Mouse (Mus musculus) liver, embryonic 16.5 days (tissue): Measurements from ENCODE around the gene Fbxo8. TPM values are rescaled to one million over a fixed set of nuclear protein-coding genes. Genes with fewer than 3 reads are reported as not detected.
A peak's percentile ranks its signal among the peaks of the same experiment; 100 is the strongest.

Experiments used
- ATAC-seq: fragments of 200-750 bp; cut with Nextera tagmentation; 2 replicates; pipeline ENCODE4 v1.8.0; 2017; ENCODE audit warnings: low read depth, mild to moderate bottlenecking, moderate number of reproducible peaks, moderate library complexity
- H3K27ac ChIP-seq: fragments of 300-500 bp; sonication (generic); 2 replicates; pipeline ENCODE4 v1.5.1; 2014; ENCODE audit warnings: mild to moderate bottlenecking, low read length
- H3K27me3 ChIP-seq: fragments of 300-500 bp; sonication (generic); 2 replicates; pipeline ENCODE4 v1.6.1; 2014; ENCODE audit warnings: low read depth, low read length, mixed read lengths; ENCODE audit not compliant: control insufficient read depth, insufficient read depth
- H3K36me3 ChIP-seq: fragments of 300-500 bp; sonication (generic); 2 replicates; pipeline ENCODE4 v1.6.1; 2014; ENCODE audit warnings: mild to moderate bottlenecking; ENCODE audit not compliant: control insufficient read depth, insufficient read depth
- H3K4me1 ChIP-seq: fragments of 300-500 bp; sonication (generic); 2 replicates; pipeline ENCODE4 v1.6.1; 2014; ENCODE audit warnings: low read depth, low read length, mixed read lengths; ENCODE audit not compliant: control insufficient read depth
- H3K4me2 ChIP-seq: fragments of 300-500 bp; sonication (generic); 2 replicates; pipeline ENCODE4 v1.6.1; 2014; ENCODE audit warnings: low read depth, low read length, mixed read lengths
- H3K4me3 ChIP-seq: fragments of 300-500 bp; sonication (generic); 2 replicates; pipeline ENCODE4 v1.5.1; 2014; ENCODE audit warnings: low read depth, mild to moderate bottlenecking, low read length
- H3K9ac ChIP-seq: fragments of 300-500 bp; sonication (generic); 2 replicates; pipeline ENCODE4 v1.6.1; 2014; ENCODE audit warnings: low read depth, low read length
- H3K9me3 ChIP-seq: fragments of 300-500 bp; sonication (generic); replicated peaks from 2 replicates; pipeline ENCODE4 v1.6.1; 2016; ENCODE audit warnings: low read length; ENCODE audit not compliant: control insufficient read depth
- WGBS: fragments of 180-500 bp; shearing (Covaris S2); extraction: QIAGEN DNeasy Blood & Tissue Kit; methylation state at CpG from one replicate; pipeline ENCODE4 v1.1.7; 2014; ENCODE audit not compliant: insufficient replicate concordance; 5-methylcytosine and 5-hydroxymethylcytosine counted together
- polyA plus RNA-seq: library from polyadenylated mRNA; unstranded; fragments of >200 nt; fragmentation: Nextera tagmentation; extraction: Ambion mirVana; gene quantifications from 2 replicates; pipeline ENCODE4 v1.2.1, GENCODE M21; 2015

The Fbxo8 gene
- polyA plus RNA-seq, result 35.4 and 36.7 TPM in 2 replicates

- peak within 1 kb of the TSS; percentile 86 for H3K9ac ChIP-seq
- peak within 1 kb of the TSS; percentile 70 for H3K4me3 ChIP-seq
- WGBS, result under 1% methylated on average over 53 of the region's 53 CpGs
- no peaks in the 10 kb centered on the region for H3K27me3 ChIP-seq
- peak; percentile 77 for ATAC-seq
- H3K4me2 ChIP-seq, result peak within 1 kb of the TSS; percentile 81
- H3K27ac ChIP-seq, result peak within 1 kb of the TSS; percentile 84
- H3K9me3 ChIP-seq, result no peaks in the 10 kb centered on the region
- H3K4me1 ChIP-seq, result peaks cover 9% of the 10 kb centered on the region
- no peaks in the 10 kb centered on the region; the same call in 1 of the 2 replicates for H3K36me3 ChIP-seq
Observed at GRCm38 (mm10) chr8:56550558-56551360, at the start of gene Fbxo8, which contains the start of gene Cep44. Gene Fbxo8 (plus strand): TSS chr8:56551090. Gene Cep44 (minus strand): TSS chr8:56551047.

- H3K36me3 ChIP-seq, result no peaks in the 10 kb centered on the region
- no peaks in the 10 kb centered on the region for H3K27me3 ChIP-seq
- no peak overlapping the region for H3K4me3 ChIP-seq
- ATAC-seq, result no peak
- no peaks in the 10 kb centered on the region for H3K4me1 ChIP-seq
- no peak overlapping the region for H3K9ac ChIP-seq
- no peak overlapping the region for H3K4me2 ChIP-seq
- H3K27ac ChIP-seq, result no peak overlapping the region
- H3K9me3 ChIP-seq, result no peaks in the 10 kb centered on the region
Observed at GRCm38 (mm10) chr8:56501911-56502310, 49.0 kb upstream of the Fbxo8 start.

DNA sequence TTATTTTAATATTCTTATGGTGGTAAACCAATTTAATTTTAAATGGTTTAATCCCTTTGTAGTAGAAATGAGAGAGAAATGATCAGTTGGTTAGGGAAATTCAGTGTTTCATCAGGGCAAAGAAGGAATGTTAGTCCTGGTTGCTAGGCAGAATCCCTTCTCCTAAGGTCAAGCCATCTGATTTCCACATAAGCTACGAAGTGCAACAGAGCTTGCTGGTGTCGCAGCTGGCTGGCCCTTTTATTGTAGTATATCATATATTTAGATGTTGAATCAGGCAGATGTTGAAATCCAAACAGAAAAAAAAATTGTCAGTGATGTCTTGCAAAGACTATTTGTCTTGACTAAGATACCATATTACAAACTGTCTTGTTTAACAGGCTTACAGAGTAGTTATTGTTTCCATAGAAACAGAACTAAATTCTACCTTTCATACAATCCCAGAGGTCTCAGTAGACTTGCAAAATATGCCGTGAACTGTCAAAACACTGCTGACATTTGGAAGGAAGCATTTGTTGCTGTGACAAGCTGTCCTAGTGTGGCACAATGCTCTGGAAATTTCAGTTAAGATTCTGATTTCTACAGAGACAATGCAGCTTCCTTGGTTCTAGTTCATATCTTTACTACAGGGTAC lies 42.5 kb upstream of the Fbxo8 start:
- no peak overlapping the region for H3K9ac ChIP-seq
- H3K36me3 ChIP-seq, result no peaks in the 10 kb centered on the region
- no peaks in the 10 kb centered on the region for H3K4me1 ChIP-seq
- no peak overlapping the region for H3K27ac ChIP-seq
- ATAC-seq, result no peak
- H3K4me3 ChIP-seq, result no peak overlapping the region
- no peaks in the 10 kb centered on the region for H3K27me3 ChIP-seq
- 58% methylated on average over 3 of the region's 3 CpGs for WGBS
- H3K9me3 ChIP-seq, result no peaks in the 10 kb centered on the region
- H3K4me2 ChIP-seq, result no peak overlapping the region

- no peak overlapping the region for H3K27ac ChIP-seq
- WGBS, result 45% methylated on average over 4 of the region's 4 CpGs
- ATAC-seq, result no peak
Observed at GRCm38 (mm10) chr8:56508952-56509479, 41.9 kb upstream of the Fbxo8 start.

DNA sequence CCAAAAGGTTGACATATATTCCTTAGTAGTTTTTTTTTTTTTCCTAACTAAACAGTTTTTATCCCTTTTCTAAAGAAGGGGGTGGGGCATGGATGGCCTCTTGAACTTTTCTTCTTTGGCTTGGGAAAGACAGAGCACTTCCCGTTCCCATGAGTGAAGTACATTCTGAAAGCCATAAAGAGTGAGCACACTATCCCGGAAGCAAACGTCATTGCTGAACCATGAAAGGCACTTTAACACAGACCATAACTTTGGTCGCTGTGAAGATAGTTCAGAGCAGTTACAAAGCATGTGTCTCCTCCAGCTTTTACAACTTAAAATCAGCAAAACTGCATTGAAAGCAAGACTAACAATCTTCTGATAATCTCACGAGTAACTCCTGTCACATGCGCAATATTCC lies 32.0 kb upstream of the Fbxo8 start:
- H3K9ac ChIP-seq, result no peak overlapping the region
- no peak overlapping the region for H3K4me2 ChIP-seq
- H3K4me1 ChIP-seq, result no peaks in the 10 kb centered on the region
- no peak for ATAC-seq
- no peak overlapping the region for H3K4me3 ChIP-seq
- H3K27ac ChIP-seq, result no peak overlapping the region
- no peaks in the 10 kb centered on the region for H3K9me3 ChIP-seq
- WGBS, result 59% methylated on average over 6 of the region's 6 CpGs
- no peaks in the 10 kb centered on the region for H3K27me3 ChIP-seq
- no peaks in the 10 kb centered on the region for H3K36me3 ChIP-seq

More at GRCm38 (mm10) chr8:56508952-56509479, 41.9 kb upstream of the Fbxo8 start:
- no peak overlapping the region for H3K9ac ChIP-seq
- no peaks in the 10 kb centered on the region for H3K9me3 ChIP-seq
- H3K27me3 ChIP-seq, result no peaks in the 10 kb centered on the region
- H3K4me2 ChIP-seq, result no peak overlapping the region
- H3K4me1 ChIP-seq, result no peaks in the 10 kb centered on the region
- no peaks in the 10 kb centered on the region for H3K36me3 ChIP-seq
- no peak overlapping the region for H3K4me3 ChIP-seq

- WGBS, result 48% methylated on average over 2 of the region's 2 CpGs
- H3K9ac ChIP-seq, result no peak overlapping the region
- H3K4me3 ChIP-seq, result no peak overlapping the region
- H3K27me3 ChIP-seq, result no peaks in the 10 kb centered on the region
- no peak for ATAC-seq
- no peaks in the 10 kb centered on the region for H3K4me1 ChIP-seq
- no peak overlapping the region for H3K27ac ChIP-seq
- no peak overlapping the region for H3K4me2 ChIP-seq
- H3K9me3 ChIP-seq, result no peaks in the 10 kb centered on the region
- H3K36me3 ChIP-seq, result no peaks in the 10 kb centered on the region
Observed at GRCm38 (mm10) chr8:56520249-56520648, 30.6 kb upstream of the Fbxo8 start.

- Histone ChIP-seq H3K27ac (no peak overlapping the region), H3K9ac (no peak overlapping the region), H3K27me3 (no peaks in the 10 kb centered on the region), H3K9me3 (no peaks in the 10 kb centered on the region), H3K36me3 (no peaks in the 10 kb centered on the region), H3K4me2 (no peak overlapping the region), H3K4me1 (no peaks in the 10 kb centered on the region), H3K4me3 (no peak overlapping the region)
- 54% methylated on average over 4 of the region's 4 CpGs for WGBS
- ATAC-seq, result no peak
Observed at GRCm38 (mm10) chr8:56521051-56521450, 29.8 kb upstream of the Fbxo8 start.

GRCm38 (mm10) chr8:56528869-56529268 lies 22.0 kb upstream of the Fbxo8 start:
- H3K4me3 ChIP-seq, result no peak overlapping the region
- ATAC-seq, result no peak
- no peak overlapping the region for H3K27ac ChIP-seq
- 70% methylated on average over 6 of the region's 6 CpGs for WGBS
- H3K4me2 ChIP-seq, result no peak overlapping the region
- no peaks in the 10 kb centered on the region for H3K4me1 ChIP-seq
- H3K27me3 ChIP-seq, result no peaks in the 10 kb centered on the region
- no peaks in the 10 kb centered on the region for H3K9me3 ChIP-seq
- H3K36me3 ChIP-seq, result no peaks in the 10 kb centered on the region; the same call in 1 of the 2 replicates
- H3K9ac ChIP-seq, result no peak overlapping the region

DNA sequence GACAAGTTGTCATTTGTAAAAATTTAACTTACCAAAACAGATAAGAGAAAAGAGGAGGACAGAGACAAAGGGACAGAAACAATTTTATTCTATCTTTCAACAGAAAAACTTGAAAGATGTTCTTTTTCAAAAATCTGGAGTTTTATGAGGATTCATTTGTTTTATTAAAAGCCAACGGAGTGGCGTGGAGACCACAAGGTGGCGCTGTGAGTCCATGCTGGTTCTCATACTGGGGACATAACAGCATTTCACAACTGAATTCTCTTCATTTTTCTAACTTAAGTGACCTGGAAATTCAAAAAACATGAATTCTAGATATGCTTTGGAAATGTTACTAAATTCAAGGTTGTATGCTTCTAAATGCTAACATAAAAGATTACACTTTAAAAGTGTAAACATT lies 20.5 kb upstream of the Fbxo8 start:
- no peak overlapping the region for H3K27ac ChIP-seq
- no peaks in the 10 kb centered on the region; the same call in 1 of the 2 replicates for H3K36me3 ChIP-seq
- H3K4me2 ChIP-seq, result no peak overlapping the region
- H3K4me1 ChIP-seq, result no peaks in the 10 kb centered on the region
- no peaks in the 10 kb centered on the region for H3K27me3 ChIP-seq
- no peak overlapping the region for H3K4me3 ChIP-seq
- WGBS, result 3% methylated on average over 3 of the region's 3 CpGs
- no peaks in the 10 kb centered on the region for H3K9me3 ChIP-seq
- no peak overlapping the region for H3K9ac ChIP-seq
- no peak for ATAC-seq
